Mouse (Mus musculus) urinary bladder, postnatal 14 days (tissue): ENCODE measurements around the gene Rtcb.

Source experiments
- DNase-seq: peaks from one replicate; pipeline ENCODE4 v3.0.0; 2021; ENCODE audit warnings: low spot score

Rtcb gene

DNA sequence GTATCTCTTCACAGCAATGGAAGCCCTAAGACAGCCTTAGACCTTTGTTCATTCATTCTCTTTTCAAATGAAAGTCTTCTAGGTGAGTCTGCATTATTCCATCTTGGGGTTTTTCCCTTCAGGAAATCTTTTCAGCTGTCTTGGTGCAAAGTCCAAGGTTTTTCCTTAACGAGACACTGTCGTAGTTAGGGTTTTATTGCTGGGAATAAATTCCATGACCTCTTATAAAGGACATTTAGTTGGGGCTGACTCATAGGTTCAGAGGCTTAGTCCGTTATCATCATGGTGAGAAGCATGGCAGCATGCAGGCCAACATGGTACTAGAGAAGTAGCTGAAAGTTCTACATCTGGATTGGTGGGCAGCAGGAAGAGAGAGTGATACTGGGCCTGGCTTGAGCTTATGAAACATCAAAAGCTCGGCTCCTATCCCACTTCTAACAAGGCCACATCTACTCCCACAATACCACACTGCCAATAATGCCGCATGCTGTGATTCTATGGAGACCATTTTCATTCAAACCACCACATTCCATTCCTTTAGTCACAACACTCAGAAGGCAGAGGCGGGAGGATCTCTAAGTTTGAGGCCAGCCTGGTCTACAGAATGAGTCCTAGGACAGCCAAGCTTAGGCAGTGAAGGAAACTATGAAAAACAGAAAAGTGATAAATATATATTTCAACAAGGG is 21.2 kb downstream of the Rtcb start:
- DNase-seq, result no peak

DNA sequence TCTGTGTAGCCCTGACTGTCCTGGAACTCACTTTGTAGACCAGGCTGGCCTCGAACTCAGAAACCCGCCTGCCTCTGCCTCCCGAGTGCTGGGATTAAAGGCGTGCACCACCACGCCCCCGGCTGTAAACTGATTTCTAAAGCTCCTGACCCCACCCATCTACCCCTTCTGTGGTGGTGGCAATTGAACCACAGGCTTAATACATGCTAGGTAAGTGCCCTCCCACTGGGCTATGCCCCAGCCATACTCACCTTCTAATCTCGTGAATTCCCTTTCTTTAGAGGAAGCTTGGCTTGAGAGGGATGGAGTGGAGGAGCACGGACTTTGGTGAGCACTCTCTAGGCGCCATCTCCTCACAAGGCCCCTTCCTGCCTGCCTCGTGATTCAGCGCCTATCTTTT is 27.7 kb downstream of the Rtcb start:
- no peak for DNase-seq

DNA sequence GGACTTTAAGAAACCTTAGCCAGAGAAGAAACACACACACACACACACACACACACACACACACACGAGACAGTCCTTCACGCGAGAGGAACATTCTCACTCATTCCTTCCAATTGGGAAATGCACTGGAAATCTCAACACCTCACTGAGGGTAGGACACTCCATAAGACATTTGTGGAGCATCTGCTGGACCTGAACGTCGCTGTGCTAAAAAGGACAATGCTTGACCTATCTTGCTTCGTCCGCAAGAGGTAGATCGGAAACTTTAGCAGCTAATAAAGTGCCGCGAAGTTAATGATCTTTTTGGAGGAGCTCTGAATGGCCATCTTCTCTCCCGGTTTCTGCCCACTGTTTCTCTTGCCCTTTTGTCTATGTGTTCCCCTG is 28.4 kb downstream of the Rtcb start:
- DNase-seq, result no peak

DNA sequence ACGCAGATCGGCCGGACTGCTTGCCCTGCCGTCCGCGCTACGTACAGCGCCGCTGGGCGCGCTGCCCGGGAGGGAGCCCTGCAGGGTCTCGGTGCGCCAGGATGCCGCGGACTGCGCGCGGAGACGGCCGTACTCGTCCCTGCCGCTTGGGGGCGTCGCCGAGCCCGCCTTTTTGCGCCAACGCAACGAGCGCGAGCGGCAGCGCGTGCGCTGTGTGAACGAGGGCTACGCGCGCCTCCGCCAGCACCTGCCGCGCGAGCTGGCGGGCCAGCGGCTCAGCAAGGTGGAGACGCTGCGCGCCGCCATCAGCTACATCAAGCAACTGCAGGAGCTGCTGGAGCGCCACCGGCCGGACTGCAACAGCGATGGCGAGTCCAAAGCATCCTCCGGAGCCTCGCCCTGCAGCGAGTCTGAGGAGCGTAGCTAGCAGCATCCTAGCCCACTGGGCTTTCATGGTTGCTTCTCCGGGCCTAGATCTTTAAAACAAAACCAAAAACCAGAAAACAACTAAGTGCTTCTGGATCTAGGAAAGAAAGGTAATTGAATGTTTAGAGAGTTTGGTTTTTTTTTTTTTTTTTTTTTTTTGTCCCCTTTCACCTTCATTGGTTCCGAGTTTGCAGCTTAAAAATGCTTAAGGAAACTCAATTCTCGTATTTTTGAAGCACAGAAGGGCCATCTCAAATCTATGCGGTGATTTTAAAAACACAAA is 29.0 kb downstream of the Rtcb start:
- DNase-seq, result peak; percentile 62

DNA sequence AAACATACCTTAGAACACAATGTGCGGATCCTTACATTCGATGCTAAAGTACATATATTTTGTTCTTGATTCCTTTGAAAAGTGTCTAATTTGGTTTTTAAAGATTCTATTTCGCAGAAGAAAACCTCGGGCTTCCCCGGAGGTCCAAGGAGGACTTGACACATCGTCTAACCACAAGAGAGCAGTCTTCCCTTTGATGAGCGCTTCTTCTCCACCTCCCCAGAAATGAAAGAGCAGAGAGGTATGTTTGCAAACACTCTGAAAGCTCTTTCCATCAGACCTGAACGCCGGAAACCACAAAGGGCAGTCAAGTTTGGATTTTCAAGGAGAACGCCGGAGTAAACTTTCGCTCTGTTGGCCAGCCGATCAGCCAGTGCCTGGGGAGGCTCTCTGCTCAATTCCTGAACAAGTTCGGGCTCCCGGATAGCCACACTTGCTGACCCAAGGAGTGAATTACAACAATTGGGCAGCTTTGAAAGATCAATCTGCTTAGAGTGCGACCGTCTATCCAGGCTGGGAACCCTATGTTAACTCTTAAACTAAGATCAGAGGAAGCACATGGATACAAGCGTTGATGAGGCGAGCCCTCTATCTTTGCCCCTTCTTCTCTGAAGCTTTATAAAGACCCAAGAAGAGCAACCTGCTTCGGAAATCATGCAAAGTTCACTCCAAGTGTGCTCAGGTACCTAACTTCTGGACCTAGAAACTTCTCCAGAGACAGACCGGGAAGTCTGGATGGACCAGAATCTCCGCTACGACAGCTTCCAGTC is 29.8 kb downstream of the Rtcb start, which contains the start of gene Ascl4:
TSS of gene Ascl4 (plus strand) at position 6 of the 770 bp plus-strand sequence.
- DNase-seq, result no peak

DNA sequence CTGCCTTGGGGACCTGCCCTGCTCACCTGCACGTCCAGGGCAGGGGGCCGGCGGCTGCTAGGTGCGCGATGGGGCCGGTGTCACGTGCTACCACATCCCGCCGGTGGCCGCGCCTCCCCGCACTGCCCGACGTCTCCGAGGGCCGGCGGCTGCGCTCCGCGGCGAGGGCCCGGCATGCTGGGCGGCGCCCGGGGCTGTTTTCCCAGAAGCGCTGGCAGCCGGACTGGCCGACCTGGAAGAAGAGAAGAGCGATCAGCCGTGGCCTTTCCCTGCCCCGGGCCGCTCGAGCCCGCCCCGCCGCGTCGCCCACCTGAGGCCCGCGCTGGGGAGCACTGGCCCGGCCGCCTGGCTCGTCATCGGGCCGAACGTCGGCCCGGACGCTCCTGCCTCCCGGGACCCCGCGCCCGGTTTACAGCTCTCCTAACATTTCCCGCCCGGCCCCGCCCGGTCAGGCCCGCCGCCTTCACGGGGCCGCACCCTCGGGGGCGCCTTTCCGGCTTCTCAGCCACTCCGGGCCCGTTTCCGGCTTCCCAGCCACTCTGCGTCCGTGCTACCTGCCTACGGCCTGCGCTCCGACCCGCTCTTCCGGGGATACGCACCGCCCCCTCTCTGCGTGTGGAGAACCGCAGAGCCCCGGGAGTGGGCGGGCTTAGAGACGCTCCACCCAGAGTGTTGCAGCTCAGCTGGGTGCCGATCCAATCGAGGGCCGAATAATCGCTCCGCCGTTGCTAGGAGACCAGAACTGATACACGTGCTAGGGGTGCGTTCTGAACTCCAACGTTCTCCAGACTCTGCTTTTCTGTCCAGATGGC is 40.9 kb downstream of the Rtcb start, which contains the start of gene Prdm4:
TSS of gene Prdm4 (minus strand) at position 645 of the 812 bp plus-strand sequence.
- peak; percentile 97 for DNase-seq
